Comparison of ENCODE assay signal across 13 mouse cellular contexts in genomic region chr11:47630186-47630585, GRCm38 (mm10).
"Had no signal": no experiment of that assay in that cellular context is flagged by ENCODE, and none has a peak within 500 bp of the region (broad histone marks: within the 10 kb centered on the region; RNA-seq: fewer than 3 reads in every experiment).

No protein-coding gene starts in this region.

- DNase-seq: gastrocnemius, postnatal 14 days; gastrocnemius, postnatal 36 days; heart, adult 11 months; heart, adult 2 months; heart, postnatal 14 days; heart, postnatal 36 days; kidney, adult 18-20 months; kidney, adult 8-10 months; kidney, postnatal 10 days; kidney, postnatal 25 days; layer of hippocampus, adult 9-11 months; layer of hippocampus, postnatal 36 days; left cerebral cortex, postnatal 4 days had no signal
